Mouse (Mus musculus): ENCODE measurements around the gene Omg. TPM values are rescaled to one million over a fixed set of nuclear protein-coding genes. Genes with fewer than 3 reads are reported as not detected.

The Omg gene
- polyA plus RNA-seq, 2 experiments, result 0.01 TPM; not detected in 1

DNA sequence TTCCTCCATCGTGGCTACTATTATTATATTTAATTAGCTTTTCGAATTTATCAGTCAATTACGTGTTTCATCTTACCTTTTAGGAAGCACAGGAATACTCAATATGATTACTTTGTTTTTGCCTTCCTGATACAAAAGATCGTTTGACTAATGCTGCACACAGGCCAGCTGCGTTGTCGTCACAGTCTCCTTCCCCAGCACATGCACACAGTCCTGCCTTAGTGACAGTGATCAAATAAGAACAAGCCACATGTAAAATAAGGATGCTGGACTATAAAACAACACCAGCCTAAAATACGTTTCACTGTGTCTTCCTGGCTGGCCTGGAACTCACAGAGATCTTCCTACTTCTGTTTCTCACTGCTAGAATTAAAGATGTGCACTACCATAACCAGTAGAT lies 622 bp upstream of the Omg start:
- no peak for ATAC-seq (ENCODE audit: insufficient read depth)
- no peaks in the 10 kb centered on the region for H3K36me3 ChIP-seq (replicated peaks; ENCODE audit: control insufficient read depth, insufficient read depth, low read depth)
- no peak overlapping the region for H3K4me2 ChIP-seq (ENCODE audit: low read depth)
- no peaks in the 10 kb centered on the region for H3K27me3 ChIP-seq (ENCODE audit: control insufficient read depth, insufficient read depth, low read length)
- WGBS (ENCODE audit: insufficient replicate concordance), result 75% methylated on average over 7 of the region's 7 CpGs
- H3K4me3 ChIP-seq (ENCODE audit: insufficient read depth in 1 of 2, low read depth in 2 of 2, low read length in 2 of 2), result no peak overlapping the region
- H3K9me3 ChIP-seq (ENCODE audit: control insufficient read depth, low read length), result no peaks in the 10 kb centered on the region
- DNase-seq (ENCODE audit: low read depth in 3 of 3, low spot score in 3 of 3), result no peak
- H3K4me1 ChIP-seq (replicated peaks; ENCODE audit: control insufficient read depth in 2 of 2, insufficient read depth in 2 of 2, low read length in 1 of 2), result peaks cover 0 to 3% of the 10 kb centered on the region in 2 experiments; a peak in 1 of 4 replicates
- no peak overlapping the region for H3K9ac ChIP-seq (replicated peaks)
- TF ChIP-seq CTCF (IDR thresholded peaks at IDR 0.05; ENCODE audit: low read depth) (no peak), EP300 (IDR thresholded peaks at IDR 0.05; ENCODE audit: low read depth) (no peak)
- H3K27ac ChIP-seq, result no peak overlapping the region

DNA sequence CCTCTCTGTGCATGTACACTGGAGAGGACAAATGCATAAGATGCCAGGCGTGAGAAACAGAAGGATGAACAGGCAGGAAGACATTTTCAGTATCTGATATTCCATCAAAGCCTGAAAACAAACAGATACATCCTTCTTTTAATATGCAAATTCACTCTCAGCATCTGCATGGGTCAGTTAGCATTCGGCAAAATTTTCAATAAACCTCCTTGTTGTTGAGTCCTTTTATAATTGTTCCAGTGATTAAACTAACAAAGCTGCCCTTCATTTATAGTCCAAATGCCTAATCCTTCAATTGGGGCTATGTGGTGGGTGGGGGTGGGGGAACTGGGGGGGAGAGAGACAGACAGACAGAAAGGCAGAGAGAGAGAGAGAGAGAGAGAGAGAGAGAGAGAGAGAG lies 967 bp downstream of the Omg start:
- Histone ChIP-seq H3K36me3 (replicated peaks; ENCODE audit: control insufficient read depth, insufficient read depth, low read depth) (no peaks in the 10 kb centered on the region), H3K4me3 (ENCODE audit: insufficient read depth in 1 of 2, low read depth in 2 of 2, low read length in 2 of 2) (no peak overlapping the region), H3K27ac (no peak overlapping the region), H3K9ac (replicated peaks) (no peak overlapping the region), H3K4me2 (ENCODE audit: low read depth) (no peak overlapping the region), H3K9me3 (ENCODE audit: control insufficient read depth, low read length) (no peaks in the 10 kb centered on the region), H3K27me3 (ENCODE audit: control insufficient read depth, insufficient read depth, low read length) (no peaks in the 10 kb centered on the region), H3K4me1 (replicated peaks; ENCODE audit: control insufficient read depth in 2 of 2, insufficient read depth in 2 of 2, low read length in 1 of 2) (peaks cover 0 to 3% of the 10 kb centered on the region in 2 experiments; a peak in 1 of 4 replicates)
- DNase-seq (ENCODE audit: low read depth in 3 of 3, low spot score in 3 of 3) (no peak), ATAC-seq (ENCODE audit: insufficient read depth) (no peak)
- no peak for TF ChIP-seq EP300 (IDR thresholded peaks at IDR 0.05; ENCODE audit: low read depth)
- TF ChIP-seq CTCF (IDR thresholded peaks at IDR 0.05; ENCODE audit: low read depth), result no peak
- WGBS (ENCODE audit: insufficient replicate concordance), result 69% methylated on average over 2 of the region's 2 CpGs

GRCm38 (mm10) chr11:79494976-79495800 lies 8.7 kb downstream of the Omg start:
- no peak for TF ChIP-seq CTCF (IDR thresholded peaks at IDR 0.05; ENCODE audit: low read depth)
- no peak for TF ChIP-seq EP300 (IDR thresholded peaks at IDR 0.05; ENCODE audit: low read depth)
- Histone ChIP-seq H3K9ac (replicated peaks) (no peak overlapping the region), H3K9me3 (ENCODE audit: control insufficient read depth, low read length) (no peaks in the 10 kb centered on the region), H3K4me3 (ENCODE audit: insufficient read depth in 1 of 2, low read depth in 2 of 2, low read length in 2 of 2) (no peak overlapping the region), H3K4me2 (ENCODE audit: low read depth) (no peak overlapping the region), H3K27ac (no peak overlapping the region), H3K4me1 (replicated peaks; ENCODE audit: control insufficient read depth in 2 of 2, insufficient read depth in 2 of 2, low read length in 1 of 2) (no peaks in the 10 kb centered on the region), H3K27me3 (ENCODE audit: control insufficient read depth, insufficient read depth, low read length) (no peaks in the 10 kb centered on the region), H3K36me3 (replicated peaks; ENCODE audit: control insufficient read depth, insufficient read depth, low read depth) (no peaks in the 10 kb centered on the region)
- no peak for ATAC-seq (ENCODE audit: insufficient read depth)
- no peak for DNase-seq (ENCODE audit: low read depth in 3 of 3, low spot score in 3 of 3)
- 74% methylated on average over 10 of the region's 10 CpGs for WGBS (ENCODE audit: insufficient replicate concordance)

GRCm38 (mm10) chr11:79484721-79485120 lies 19.2 kb downstream of the Omg start:
- Histone ChIP-seq H3K27me3 (ENCODE audit: control insufficient read depth, insufficient read depth, low read length) (no peaks in the 10 kb centered on the region), H3K36me3 (replicated peaks; ENCODE audit: control insufficient read depth, insufficient read depth, low read depth) (no peaks in the 10 kb centered on the region), H3K4me1 (replicated peaks; ENCODE audit: control insufficient read depth in 2 of 2, insufficient read depth in 2 of 2, low read length in 1 of 2) (no peaks in the 10 kb centered on the region), H3K9me3 (ENCODE audit: control insufficient read depth, low read length) (no peaks in the 10 kb centered on the region), H3K4me2 (ENCODE audit: low read depth) (no peak overlapping the region), H3K9ac (replicated peaks) (no peak overlapping the region), H3K27ac (no peak overlapping the region), H3K4me3 (ENCODE audit: insufficient read depth in 1 of 2, low read depth in 2 of 2, low read length in 2 of 2) (no peak overlapping the region)
- TF ChIP-seq CTCF (IDR thresholded peaks at IDR 0.05; ENCODE audit: low read depth), result no peak
- no peak for TF ChIP-seq EP300 (IDR thresholded peaks at IDR 0.05; ENCODE audit: low read depth)
- DNase-seq (ENCODE audit: low read depth in 3 of 3, low spot score in 3 of 3), result no peak
- ATAC-seq (ENCODE audit: insufficient read depth), result no peak

DNA sequence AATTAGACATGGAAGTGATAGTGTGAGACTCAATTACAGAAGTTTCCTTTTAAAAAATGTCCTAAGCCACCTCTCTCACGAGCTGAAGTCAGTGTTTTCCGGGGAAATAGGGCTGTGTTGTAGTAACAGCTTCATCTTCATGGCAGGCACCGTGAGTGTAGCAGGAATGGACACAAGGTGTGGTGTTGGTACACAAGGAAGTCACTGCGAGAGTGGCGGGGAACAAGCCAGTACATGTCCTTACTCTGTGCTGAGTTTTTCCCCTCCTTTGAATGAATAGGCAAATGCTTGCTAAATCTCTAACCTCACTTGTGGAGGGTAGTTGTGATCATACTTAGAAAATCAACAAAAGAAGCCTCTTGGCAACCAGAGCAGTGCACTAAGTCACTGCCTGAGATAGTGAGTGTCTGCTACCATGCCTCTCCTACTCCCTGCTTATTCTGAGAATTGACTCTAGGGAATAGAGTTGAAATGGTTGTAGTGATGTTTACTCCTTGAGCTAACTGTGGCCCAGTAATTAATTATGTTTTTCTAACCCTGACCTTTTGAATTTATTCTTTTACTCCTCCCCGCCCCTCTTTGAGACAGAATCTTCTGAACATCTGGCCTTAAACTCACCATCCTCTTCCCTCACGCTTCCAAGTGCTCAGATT lies 19.9 kb downstream of the Omg start:
- no peak overlapping the region for H3K27ac ChIP-seq
- TF ChIP-seq CTCF (IDR thresholded peaks at IDR 0.05; ENCODE audit: low read depth) (no peak), EP300 (IDR thresholded peaks at IDR 0.05; ENCODE audit: low read depth) (no peak)
- H3K4me3 ChIP-seq (ENCODE audit: insufficient read depth in 1 of 2, low read depth in 2 of 2, low read length in 2 of 2), result no peak overlapping the region
- DNase-seq (ENCODE audit: low read depth in 3 of 3, low spot score in 3 of 3) (no peak), ATAC-seq (ENCODE audit: insufficient read depth) (no peak)
- 70% methylated on average over 7 of the region's 7 CpGs for WGBS (ENCODE audit: insufficient replicate concordance)
- no peaks in the 10 kb centered on the region for H3K36me3 ChIP-seq (replicated peaks; ENCODE audit: control insufficient read depth, insufficient read depth, low read depth)
- H3K4me2 ChIP-seq (ENCODE audit: low read depth), result no peak overlapping the region
- H3K27me3 ChIP-seq (ENCODE audit: control insufficient read depth, insufficient read depth, low read length), result no peaks in the 10 kb centered on the region
- H3K9ac ChIP-seq (replicated peaks), result no peak overlapping the region
- H3K9me3 ChIP-seq (ENCODE audit: control insufficient read depth, low read length), result no peaks in the 10 kb centered on the region
- H3K4me1 ChIP-seq (replicated peaks; ENCODE audit: control insufficient read depth in 2 of 2, insufficient read depth in 2 of 2, low read length in 1 of 2), result no peaks in the 10 kb centered on the region
